Mouse (Mus musculus) liver, embryonic 14.5 days (tissue): ENCODE results near the gene Hdac4.

Experiments used
- CTCF ChIP-seq: IDR thresholded peaks from 2 replicates; pipeline ENCODE4 v1.5.1; 2016; ENCODE audit warnings: antibody characterized with exemption, low read depth, control low read depth
- EP300 ChIP-seq: IDR thresholded peaks from 2 replicates; pipeline ENCODE4 v1.6.1; 2016; ENCODE audit warnings: antibody characterized with exemption, low read depth

- TF ChIP-seq CTCF (no peak), EP300 (no peak)
These were observed 267.8 kb downstream of the Hdac4 start for GRCm38 (mm10) chr1:91927536-91928315.
